30 mouse cellular contexts compared by ENCODE assay signal in the genomic region with DNA sequence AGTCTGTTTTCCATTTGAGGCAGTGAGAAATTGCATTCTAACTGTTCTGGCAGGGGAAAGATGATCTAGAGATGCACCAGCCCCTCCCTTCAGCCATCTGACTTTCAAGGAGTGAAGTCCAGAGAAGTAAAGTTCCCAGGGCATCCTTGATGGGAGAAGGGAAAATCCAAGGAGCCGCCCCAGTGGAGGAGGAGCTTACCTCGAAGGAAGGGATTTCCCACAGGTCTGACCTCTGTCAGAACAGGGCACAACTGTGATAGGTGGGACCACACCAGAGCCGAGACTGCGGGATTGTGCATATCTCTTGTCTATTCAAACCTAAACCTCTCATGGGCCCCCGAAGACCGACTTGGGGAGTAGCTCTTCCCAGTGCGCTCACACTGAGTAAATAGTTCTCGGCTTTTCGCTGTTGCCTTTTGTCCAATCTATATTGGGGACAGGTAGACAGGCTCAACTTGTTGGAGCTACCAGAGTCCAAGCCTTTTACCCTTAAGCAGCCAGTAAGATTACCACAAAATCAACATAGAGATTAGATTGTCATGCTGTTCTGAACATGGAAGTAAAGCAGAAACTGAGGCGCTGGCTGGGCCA. TPM values are rescaled to one million over a fixed set of nuclear protein-coding genes. Genes with fewer than 3 reads are reported as not detected.
DNase-seq lines count a peak whose midpoint lies in the region; ATAC-seq and TF ChIP-seq lines count a peak whose summit lies in the region.
"Had no signal": no experiment of that assay in that cellular context is flagged by ENCODE, and none has a peak within 500 bp of the region (broad histone marks: within the 10 kb centered on the region; RNA-seq: fewer than 3 reads in every experiment).

No protein-coding gene starts in this region.

- H3K9me3 ChIP-seq in intestine, embryonic 14.5 days (ENCODE audit: control insufficient read depth, low read length), result no peaks in the 10 kb centered on the region
- no peaks in the 10 kb centered on the region for H3K9me3 ChIP-seq in intestine, embryonic 16.5 days (ENCODE audit: control insufficient read depth, low read length)
- no peaks in the 10 kb centered on the region for H3K9me3 ChIP-seq in ES-Bruce4 (replicated peaks; ENCODE audit: control insufficient read depth, insufficient read depth, low read length, poor library complexity, severe bottlenecking)
- no peaks in the 10 kb centered on the region for H3K9me3 ChIP-seq in stomach, embryonic 16.5 days (replicated peaks; ENCODE audit: control insufficient read depth, low read length)
- H3K9me3 ChIP-seq in forebrain, embryonic 11.5 days (ENCODE audit: control insufficient read depth, low read length), result no peaks in the 10 kb centered on the region
- H3K9me3 ChIP-seq: forebrain, embryonic 10.5 days; G1E; heart, embryonic 10.5 days; heart, embryonic 13.5 days; hindbrain, embryonic 12.5 days; hindbrain, embryonic 15.5 days; intestine, embryonic 15.5 days had no signal

- peaks cover 6% of the 10 kb centered on the region; the same call in 1 of the 2 replicates for H3K4me1 ChIP-seq in intestine, embryonic 14.5 days (replicated peaks; ENCODE audit: control insufficient read depth, insufficient read depth, low read length)
- H3K4me1 ChIP-seq in intestine, embryonic 16.5 days (ENCODE audit: control insufficient read depth, insufficient read depth, low read length), result 0 out of 2 replicates have a peak, but pooled peaks cover 5% of the 10 kb centered on the region
- peaks cover 5% of the 10 kb centered on the region for H3K4me1 ChIP-seq in ES-Bruce4 (ENCODE audit: control insufficient read depth, insufficient read depth, low read length)
- 0 out of 2 replicates have a peak, but pooled peaks cover 4% of the 10 kb centered on the region for H3K4me1 ChIP-seq in stomach, embryonic 16.5 days (ENCODE audit: control insufficient read depth, insufficient read depth, low read length)
- H3K4me1 ChIP-seq in forebrain, embryonic 11.5 days (replicated peaks; ENCODE audit: control insufficient read depth, insufficient read depth, low read length), result no peaks in the 10 kb centered on the region
- H3K4me1 ChIP-seq: forebrain, embryonic 10.5 days; hindbrain, embryonic 12.5 days; hindbrain, embryonic 15.5 days; intestine, embryonic 15.5 days had no signal

- DNase-seq in intestine, embryonic 14.5 days (ENCODE audit: low spot score), result peak; percentile 47
- DNase-seq in ZHBTc4 (ENCODE audit: low read depth, low spot score), result peak; percentile 75
- no peak for DNase-seq in urinary bladder, postnatal 4 days (ENCODE audit: low spot score in 2 of 2)
- DNase-seq in forebrain, embryonic 11.5 days (ENCODE audit: low spot score), result no peak
- DNase-seq in kidney, adult 8-10 months, result no peak
- DNase-seq: adrenal gland, postnatal 10 days; adrenal gland, postnatal 36 days; B cell, adult 2 months; cerebellum, adult 18-20 months; cerebellum, adult 9-10 months; cerebellum, postnatal 14 days; forebrain, postnatal 0 days; gastrocnemius, adult 2 months; gastrocnemius, postnatal 14 days; heart, adult 2 months; heart, postnatal 14 days had no signal

- no peak overlapping the region for H3K4me3 ChIP-seq in intestine, embryonic 14.5 days (ENCODE audit: low read depth, low read length)
- no peak overlapping the region for H3K4me3 ChIP-seq in intestine, embryonic 16.5 days (ENCODE audit: low read length)
- no peak overlapping the region for H3K4me3 ChIP-seq in ES-Bruce4 (ENCODE audit: low read depth, low read length)
- no peak overlapping the region for H3K4me3 ChIP-seq in stomach, embryonic 16.5 days (replicated peaks; ENCODE audit: low read length)
- H3K4me3 ChIP-seq in forebrain, embryonic 11.5 days (ENCODE audit: low read depth, low read length), result no peak overlapping the region
- H3K4me3 ChIP-seq: forebrain, embryonic 10.5 days; gastrocnemius, adult 2 months; heart, adult 2 months; heart, embryonic 10.5 days; heart, embryonic 13.5 days; hindbrain, embryonic 12.5 days; hindbrain, embryonic 15.5 days; intestine, embryonic 15.5 days had no signal

- H3K27ac ChIP-seq in intestine, embryonic 14.5 days (ENCODE audit: low read depth), result no peak overlapping the region
- no peak overlapping the region for H3K27ac ChIP-seq in intestine, embryonic 16.5 days (ENCODE audit: low read length)
- H3K27ac ChIP-seq in ES-Bruce4 (ENCODE audit: insufficient read depth, low read length), result peak overlapping the region; percentile 46; the same call in 1 of the 2 replicates
- peak overlapping the region; percentile 53; the same call in 1 of the 2 replicates for H3K27ac ChIP-seq in stomach, embryonic 16.5 days (ENCODE audit: low read length)
- no peak overlapping the region for H3K27ac ChIP-seq in forebrain, embryonic 11.5 days (ENCODE audit: low read depth, low read length)
- H3K27ac ChIP-seq: forebrain, embryonic 10.5 days; gastrocnemius, adult 2 months; heart, adult 2 months; heart, embryonic 10.5 days; heart, embryonic 13.5 days; hindbrain, embryonic 12.5 days; hindbrain, embryonic 15.5 days; intestine, embryonic 15.5 days had no signal

- no peak for ATAC-seq in intestine, embryonic 14.5 days (replicated peaks; ENCODE audit: low FRiP score, low TSS enrichment, low read depth)
- no peak for ATAC-seq in intestine, embryonic 16.5 days
- peak; percentile 76 for ATAC-seq in stomach, embryonic 16.5 days (ENCODE audit: insufficient read depth, low FRiP score)
- no peak for ATAC-seq in forebrain, embryonic 11.5 days (replicated peaks; ENCODE audit: low FRiP score)
- ATAC-seq: activated CD4-positive, CD25-positive, alpha-beta regulatory T cell, adult 4 months; forebrain, embryonic 14.5 days; forebrain, postnatal 0 days; intestine, embryonic 15.5 days; Patski had no signal

- no peak overlapping the region for H3K9ac ChIP-seq in intestine, embryonic 14.5 days (ENCODE audit: low read length)
- no peak overlapping the region for H3K9ac ChIP-seq in intestine, embryonic 16.5 days (ENCODE audit: low read depth, low read length)
- H3K9ac ChIP-seq in ES-Bruce4 (ENCODE audit: low read depth, poor library complexity, severe bottlenecking), result no peak overlapping the region
- no peak overlapping the region for H3K9ac ChIP-seq in stomach, embryonic 16.5 days (ENCODE audit: low read length)
- no peak overlapping the region for H3K9ac ChIP-seq in forebrain, embryonic 11.5 days (ENCODE audit: low read length)
- H3K9ac ChIP-seq: forebrain, postnatal 0 days; heart, embryonic 13.5 days; hindbrain, embryonic 12.5 days; hindbrain, embryonic 15.5 days; intestine, embryonic 15.5 days had no signal

- TF ChIP-seq CTCF in ES-Bruce4 (IDR thresholded peaks at IDR 0.05; ENCODE audit: low read depth, low read length), result no peak

- no peaks in the 10 kb centered on the region for H3K36me3 ChIP-seq in intestine, embryonic 14.5 days (ENCODE audit: control insufficient read depth, insufficient read depth, low read length)
- H3K36me3 ChIP-seq in intestine, embryonic 16.5 days (ENCODE audit: control insufficient read depth, insufficient read depth, low read length), result no peaks in the 10 kb centered on the region
- peaks cover 18% of the 10 kb centered on the region for H3K36me3 ChIP-seq in ES-Bruce4 (ENCODE audit: control insufficient read depth, insufficient read depth, low read length, poor library complexity, severe bottlenecking)
- H3K36me3 ChIP-seq in stomach, embryonic 16.5 days (ENCODE audit: control insufficient read depth, insufficient read depth, low read length), result no peaks in the 10 kb centered on the region
- H3K36me3 ChIP-seq in forebrain, embryonic 11.5 days (ENCODE audit: control insufficient read depth, insufficient read depth, low read length), result no peaks in the 10 kb centered on the region
- H3K36me3 ChIP-seq: forebrain, embryonic 10.5 days; G1E; heart, embryonic 10.5 days; heart, embryonic 13.5 days; hindbrain, embryonic 12.5 days; hindbrain, embryonic 15.5 days; intestine, embryonic 15.5 days had no signal

- no peak overlapping the region for H3K4me2 ChIP-seq in intestine, embryonic 14.5 days (ENCODE audit: low read length)
- no peak overlapping the region for H3K4me2 ChIP-seq in intestine, embryonic 16.5 days (ENCODE audit: low read depth, low read length)
- H3K4me2 ChIP-seq in stomach, embryonic 16.5 days (ENCODE audit: low read depth, low read length), result no peak overlapping the region; the same call in 1 of the 2 replicates
- no peak overlapping the region for H3K4me2 ChIP-seq in forebrain, embryonic 11.5 days (ENCODE audit: low read depth, low read length, severe bottlenecking)
- H3K4me2 ChIP-seq: heart, embryonic 13.5 days; hindbrain, embryonic 12.5 days; hindbrain, embryonic 15.5 days; intestine, embryonic 15.5 days had no signal

- no peak for TF ChIP-seq POLR2A in ES-Bruce4 (IDR thresholded peaks at IDR 0.05; ENCODE audit: insufficient read depth, low read length)

- 70% methylated on average over 10 of the region's 10 CpGs for WGBS in intestine, embryonic 14.5 days
- 71% methylated on average over 10 of the region's 10 CpGs for WGBS in intestine, embryonic 16.5 days
- WGBS in stomach, embryonic 16.5 days, result 50% methylated on average over 10 of the region's 10 CpGs
- 80% methylated on average over 10 of the region's 10 CpGs for WGBS in forebrain, embryonic 11.5 days

- no peaks in the 10 kb centered on the region for H3K27me3 ChIP-seq in intestine, embryonic 14.5 days (replicated peaks; ENCODE audit: control insufficient read depth, insufficient read depth, low read length)
- no peaks in the 10 kb centered on the region for H3K27me3 ChIP-seq in intestine, embryonic 16.5 days (replicated peaks; ENCODE audit: control insufficient read depth, insufficient read depth, low read length)
- no peaks in the 10 kb centered on the region for H3K27me3 ChIP-seq in ES-Bruce4 (ENCODE audit: control insufficient read depth, insufficient read depth, low read length, poor library complexity, severe bottlenecking)
- no peaks in the 10 kb centered on the region for H3K27me3 ChIP-seq in stomach, embryonic 16.5 days (ENCODE audit: control insufficient read depth, insufficient read depth, low read length)
- no peaks in the 10 kb centered on the region for H3K27me3 ChIP-seq in forebrain, embryonic 11.5 days (ENCODE audit: control insufficient read depth, insufficient read depth, low read length)
- H3K27me3 ChIP-seq: CH12.LX; heart, embryonic 13.5 days; hindbrain, embryonic 12.5 days; hindbrain, embryonic 15.5 days; intestine, embryonic 15.5 days; Patski had no signal

- TF ChIP-seq EP300 in ES-Bruce4 (IDR thresholded peaks at IDR 0.05; ENCODE audit: insufficient read depth, low read depth, low read length), result no peak

RNA-seq across cellular contexts. Expression of gene Pak1ip1, which starts 49.3 kb away (rescaled TPM):
- polyA plus RNA-seq in intestine, embryonic 14.5 days (2014; fragmentation: Nextera tagmentation; extraction: Ambion mirVana), result 72.2 and 73.7 TPM in 2 replicates
- polyA plus RNA-seq in intestine, embryonic 16.5 days (2015; fragmentation: Nextera tagmentation; extraction: Ambion mirVana), result 82.6 and 87.7 TPM in 2 replicates
- 79.0 and 79.4 TPM in 2 replicates for polyA plus RNA-seq in ES-Bruce4 (2011; ENCODE audit: insufficient read depth, insufficient read length, low read depth, missing spikeins)
- 68.0 and 70.5 TPM in 2 replicates for polyA plus RNA-seq in stomach, embryonic 16.5 days (2015; fragmentation: Nextera tagmentation; extraction: Ambion mirVana)
- 88.4 and 92.0 TPM in 2 replicates for polyA plus RNA-seq in forebrain, embryonic 11.5 days (2014; fragmentation: Nextera tagmentation; extraction: Ambion mirVana)

Comparison
In these comparisons a context has a peak if more than half of its experiments do, and no peak if none do; other contexts are left out.
1. DNase-seq: peak in intestine, embryonic 14.5 days (single experiment) and ZHBTc4 (single experiment); none in urinary bladder, postnatal 4 days (0 of 2), forebrain, embryonic 11.5 days (single experiment) and kidney, adult 8-10 months (0 of 2).
2. H3K27ac ChIP-seq: peak in ES-Bruce4 (single experiment) and stomach, embryonic 16.5 days (single experiment); none in intestine, embryonic 14.5 days (single experiment), intestine, embryonic 16.5 days (single experiment) and forebrain, embryonic 11.5 days (single experiment).